8 mouse cellular contexts compared by ENCODE assay signal in genomic region chr2:165337191-165337590, GRCm38 (mm10). TPM values are rescaled to one million over a fixed set of nuclear protein-coding genes. Genes with fewer than 3 reads are reported as not detected.
DNase-seq lines count a peak whose midpoint lies in the region; ATAC-seq lines count a peak whose summit lies in the region.

No protein-coding gene starts in this region.

- H3K27me3 ChIP-seq in liver, embryonic 16.5 days (ENCODE audit: control insufficient read depth, insufficient read depth, low read depth, low read length): no peaks in the 10 kb centered on the region

- no peak overlapping the region for H3K9ac ChIP-seq in liver, embryonic 16.5 days (ENCODE audit: low read depth, low read length)

- WGBS in liver, embryonic 16.5 days (ENCODE audit: insufficient replicate concordance): 22% methylated on average over 3 of the region's 3 CpGs

- no peaks in the 10 kb centered on the region; the same call in 1 of the 2 replicates for H3K4me1 ChIP-seq in liver, embryonic 16.5 days (ENCODE audit: control insufficient read depth, low read depth, low read length)

- no peak overlapping the region for H3K27ac ChIP-seq in liver, embryonic 16.5 days (ENCODE audit: low read length)

- 0 out of 2 replicates have a peak, but pooled peaks have one; percentile 30 for ATAC-seq in liver, embryonic 16.5 days (ENCODE audit: low read depth)
- ATAC-seq in inflammation-experienced regulatory T-cells, adult 6 months: no peak

- intact Hi-C loops in heart, postnatal 14 days (cut with DNase I): loop anchor here (1.0 to 2.0 kb wide), 2 partner anchors 104 to 266 kb away; no protein-coding TSS in a partner anchor

- no peaks in the 10 kb centered on the region for H3K36me3 ChIP-seq in liver, embryonic 16.5 days (ENCODE audit: control insufficient read depth, insufficient read depth)

- DNase-seq in heart, postnatal 14 days: peak; percentile 68 to 75
- no peak for DNase-seq in heart, adult 9 months (ENCODE audit: low spot score in 2 of 2)
- DNase-seq in 3T3-L1 (ENCODE audit: low read depth, low spot score): peak; percentile 35
- peak; percentile 69 for DNase-seq in MN1 (ENCODE audit: low spot score)
- DNase-seq in embryo, embryonic 10 days (ENCODE audit: low spot score): peak; percentile 78
- peak; percentile 23 to 27 for DNase-seq in thymus, postnatal 36 days

- H3K9me3 ChIP-seq in liver, embryonic 16.5 days (replicated peaks; ENCODE audit: control insufficient read depth, low read length): no peaks in the 10 kb centered on the region

- no peak overlapping the region for H3K4me3 ChIP-seq in liver, embryonic 16.5 days (ENCODE audit: low read depth, low read length)

- H3K4me2 ChIP-seq in liver, embryonic 16.5 days (ENCODE audit: low read depth, low read length): no peak overlapping the region

RNA-seq across cellular contexts. Expression of gene Elmo2, which starts 10.9 kb away (rescaled TPM):
- total RNA-seq in heart, postnatal 14 days (2021): 10 to 100 TPM; 22.2 to 25.1 TPM
- polyA plus RNA-seq in liver, embryonic 16.5 days (2015; fragmentation: Nextera tagmentation; extraction: Ambion mirVana): 15.9 and 16.3 TPM in 2 replicates
- polyA plus RNA-seq in inflammation-experienced regulatory T-cells, adult 6 months (2017; shearing (Covaris generic)): 10 to 100 TPM; 36.8 to 43.5 (median 42.5) TPM

RNA-seq across cellular contexts. Expression of gene Zfp663, which starts 31.3 kb away (rescaled TPM):
- total RNA-seq in heart, postnatal 14 days (2021): not detected
- polyA plus RNA-seq in liver, embryonic 16.5 days (2015; fragmentation: Nextera tagmentation; extraction: Ambion mirVana): not detected in 2 replicates
- not detected for polyA plus RNA-seq in inflammation-experienced regulatory T-cells, adult 6 months (2017; shearing (Covaris generic))

RNA-seq across cellular contexts. Expression of gene Slc35c2, which starts 49.5 kb away (rescaled TPM):
- 10 to 100 TPM; 16.9 to 17.4 TPM for total RNA-seq in heart, postnatal 14 days (2021)
- 37.9 and 47.2 TPM in 2 replicates for polyA plus RNA-seq in liver, embryonic 16.5 days (2015; fragmentation: Nextera tagmentation; extraction: Ambion mirVana)
- polyA plus RNA-seq in inflammation-experienced regulatory T-cells, adult 6 months (2017; shearing (Covaris generic)): 10 to 100 TPM; 36.4 to 44.9 (median 44.1) TPM

RNA-seq across cellular contexts. Expression of gene Zfp334, which starts 50.9 kb away (rescaled TPM):
- 1 to 10 TPM; 2.9 to 3.0 TPM for total RNA-seq in heart, postnatal 14 days (2021)
- 0.96 and 0.97 TPM in 2 replicates for polyA plus RNA-seq in liver, embryonic 16.5 days (2015; fragmentation: Nextera tagmentation; extraction: Ambion mirVana)
- polyA plus RNA-seq in inflammation-experienced regulatory T-cells, adult 6 months (2017; shearing (Covaris generic)): not detected

Comparison
In these comparisons a context has a peak if more than half of its experiments do, and no peak if none do; other contexts are left out.
1. DNase-seq: peak in heart, postnatal 14 days (2 of 2), 3T3-L1 (single experiment), MN1 (single experiment), embryo, embryonic 10 days (single experiment) and thymus, postnatal 36 days (2 of 2); none in heart, adult 9 months (0 of 2).